ENCODE assay signal across 32 mouse cellular contexts in the genomic region with DNA sequence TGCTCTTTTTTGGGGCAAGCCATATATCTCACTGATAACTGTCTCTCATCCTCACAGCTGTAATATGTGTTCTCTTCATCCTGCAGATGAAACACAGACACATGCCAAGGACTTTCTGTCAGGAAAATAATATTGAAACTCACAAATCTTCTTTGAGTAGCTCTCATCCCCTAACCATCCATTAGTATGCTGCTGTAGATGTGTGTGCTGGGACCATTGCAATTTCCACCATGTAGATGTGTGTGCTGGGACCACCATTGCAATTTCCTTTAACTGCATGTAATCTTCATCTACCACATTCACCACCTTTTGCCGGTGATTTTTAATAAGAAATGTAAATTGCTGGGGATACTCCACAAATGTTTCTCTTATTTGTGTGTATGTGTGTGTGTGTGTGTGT.
"Had no signal": no experiment of that assay in that cellular context is flagged by ENCODE, and none has a peak within 500 bp of the region (broad histone marks: within the 10 kb centered on the region; RNA-seq: fewer than 3 reads in every experiment).

No protein-coding gene starts in this region.

- ATAC-seq: liver, embryonic 12.5 days; liver, postnatal 0 days; lung, postnatal 0 days; midbrain, embryonic 13.5 days; midbrain, embryonic 15.5 days; midbrain, embryonic 16.5 days had no signal

- H3K36me3 ChIP-seq: midbrain, embryonic 15.5 days had no signal

- DNase-seq: left cerebral cortex, postnatal 4 days; liver; liver, embryonic 13.5 days; liver, postnatal 0 days; lung, adult 18-20 months; lung, adult 2 months; lung, embryonic 14.5 days; lung, postnatal 10 days; lung, postnatal 14 days; lung, postnatal 36 days; lung, postnatal 4 days; midbrain, embryonic 14.5 days had no signal

- H3K4me1 ChIP-seq: limb, embryonic 15.5 days; liver, embryonic 12.5 days; liver, embryonic 13.5 days; liver, embryonic 15.5 days; megakaryocyte, embryonic 14.5 days; midbrain, embryonic 10.5 days; midbrain, embryonic 12.5 days; midbrain, embryonic 13.5 days; midbrain, embryonic 15.5 days had no signal

- H3K4me2 ChIP-seq: limb, embryonic 12.5 days; limb, embryonic 13.5 days; limb, embryonic 15.5 days; liver, embryonic 11.5 days; liver, embryonic 12.5 days; liver, embryonic 13.5 days; liver, embryonic 15.5 days; lung, embryonic 14.5 days; lung, embryonic 15.5 days; midbrain, embryonic 11.5 days; midbrain, embryonic 12.5 days; midbrain, embryonic 13.5 days; midbrain, embryonic 15.5 days had no signal

- H3K27ac ChIP-seq: left cerebral cortex, adult 2 months; limb, embryonic 10.5 days; limb, embryonic 12.5 days; limb, embryonic 13.5 days; limb, embryonic 15.5 days; liver, embryonic 12.5 days; liver, embryonic 13.5 days; liver, embryonic 14.5 days; liver, embryonic 15.5 days; lung, embryonic 15.5 days; macrophage; midbrain, embryonic 10.5 days; midbrain, embryonic 12.5 days; midbrain, embryonic 13.5 days; midbrain, embryonic 15.5 days had no signal

- H3K4me3 ChIP-seq: left cerebral cortex, adult 2 months; limb, embryonic 10.5 days; limb, embryonic 12.5 days; limb, embryonic 13.5 days; limb, embryonic 15.5 days; liver, embryonic 12.5 days; liver, embryonic 13.5 days; liver, embryonic 15.5 days; lung, embryonic 15.5 days; megakaryocyte, embryonic 14.5 days; midbrain, embryonic 10.5 days; midbrain, embryonic 12.5 days; midbrain, embryonic 13.5 days; midbrain, embryonic 15.5 days; myocyte had no signal

- H3K27me3 ChIP-seq: limb, embryonic 12.5 days; limb, embryonic 13.5 days; limb, embryonic 15.5 days; liver, embryonic 12.5 days; liver, embryonic 13.5 days; liver, embryonic 15.5 days; lung, embryonic 15.5 days; megakaryocyte, embryonic 14.5 days; midbrain, embryonic 12.5 days; midbrain, embryonic 13.5 days; midbrain, embryonic 15.5 days had no signal

- H3K9me3 ChIP-seq: limb, embryonic 10.5 days; limb, embryonic 12.5 days; limb, embryonic 13.5 days; limb, embryonic 15.5 days; liver, embryonic 12.5 days; liver, embryonic 13.5 days; liver, embryonic 15.5 days; lung, embryonic 15.5 days; megakaryocyte, embryonic 14.5 days; midbrain, embryonic 12.5 days; midbrain, embryonic 13.5 days; midbrain, embryonic 15.5 days had no signal

- H3K9ac ChIP-seq: limb, embryonic 12.5 days; limb, embryonic 13.5 days; limb, embryonic 15.5 days; liver, embryonic 12.5 days; liver, embryonic 13.5 days; liver, embryonic 14.5 days; liver, embryonic 15.5 days; liver, postnatal 0 days; lung, embryonic 14.5 days; lung, embryonic 15.5 days; midbrain, embryonic 12.5 days; midbrain, embryonic 13.5 days; midbrain, embryonic 15.5 days had no signal
